Mouse (Mus musculus): ENCODE data around the gene Mnd1. TPM values are rescaled to one million over a fixed set of nuclear protein-coding genes. Genes with fewer than 3 reads are reported as not detected.

Gene Mnd1
- polyA plus RNA-seq, 1 experiment from 2014 or later, result 2.2 TPM

GRCm38 (mm10) chr3:84081208-84081722 is 74.3 kb downstream of the Mnd1 start:
- 93% methylated on average over 4 of the region's 4 CpGs for WGBS
- Histone ChIP-seq H3K9ac (no peak overlapping the region), H3K27ac (replicated peaks) (no peak overlapping the region), H3K4me1 (replicated peaks) (no peaks in the 10 kb centered on the region), H3K4me2 (no peak overlapping the region), H3K9me3 (peaks cover 9% of the 10 kb centered on the region), H3K36me3 (no peaks in the 10 kb centered on the region), H3K4me3 (no peak overlapping the region), H3K27me3 (no peaks in the 10 kb centered on the region)
- ATAC-seq (ENCODE audit: low read depth), result no peak

GRCm38 (mm10) chr3:84080074-84080473 is 75.5 kb downstream of the Mnd1 start:
- no peak for ATAC-seq (ENCODE audit: low read depth)
- Histone ChIP-seq H3K4me1 (replicated peaks) (no peaks in the 10 kb centered on the region), H3K36me3 (no peaks in the 10 kb centered on the region), H3K9ac (no peak overlapping the region), H3K27ac (replicated peaks) (no peak overlapping the region), H3K9me3 (peaks cover 9% of the 10 kb centered on the region), H3K4me3 (no peak overlapping the region), H3K27me3 (no peaks in the 10 kb centered on the region), H3K4me2 (no peak overlapping the region)
- WGBS, result 65% methylated on average over 7 of the region's 7 CpGs

- no peak overlapping the region for H3K4me3 ChIP-seq
- H3K4me2 ChIP-seq, result no peak overlapping the region
- H3K27ac ChIP-seq (replicated peaks), result no peak overlapping the region
- ATAC-seq (ENCODE audit: low read depth), result no peak
- no peak overlapping the region for H3K9ac ChIP-seq
- H3K36me3 ChIP-seq, result no peaks in the 10 kb centered on the region
- peaks cover 9% of the 10 kb centered on the region for H3K9me3 ChIP-seq
- H3K27me3 ChIP-seq, result no peaks in the 10 kb centered on the region
- WGBS, result 85% methylated on average over 4 of the region's 4 CpGs
- no peaks in the 10 kb centered on the region for H3K4me1 ChIP-seq (replicated peaks)
These were observed 78.1 kb downstream of the Mnd1 start for GRCm38 (mm10) chr3:84077505-84077904.

GRCm38 (mm10) chr3:84076543-84077332 is 78.8 kb downstream of the Mnd1 start:
- Histone ChIP-seq H3K4me3 (no peak overlapping the region), H3K9ac (no peak overlapping the region), H3K4me2 (no peak overlapping the region), H3K9me3 (peaks cover 4% of the 10 kb centered on the region; the same call in 1 of the 2 replicates), H3K27ac (replicated peaks) (no peak overlapping the region), H3K4me1 (replicated peaks) (no peaks in the 10 kb centered on the region), H3K36me3 (no peaks in the 10 kb centered on the region), H3K27me3 (no peaks in the 10 kb centered on the region)
- no peak for ATAC-seq (ENCODE audit: low read depth)
- 71% methylated on average over 13 of the region's 13 CpGs for WGBS

- H3K27me3 ChIP-seq, result no peaks in the 10 kb centered on the region
- no peaks in the 10 kb centered on the region for H3K36me3 ChIP-seq
- no peak overlapping the region for H3K4me2 ChIP-seq
- H3K9ac ChIP-seq, result no peak overlapping the region
- H3K9me3 ChIP-seq, result peaks cover 4% of the 10 kb centered on the region; the same call in 1 of the 2 replicates
- no peak overlapping the region for H3K4me3 ChIP-seq
- H3K27ac ChIP-seq (replicated peaks), result no peak overlapping the region
- WGBS, result 75% methylated on average over 4 of the region's 4 CpGs
- H3K4me1 ChIP-seq (replicated peaks), result no peaks in the 10 kb centered on the region
- no peak for ATAC-seq (ENCODE audit: low read depth)
These were observed 80.1 kb downstream of the Mnd1 start for GRCm38 (mm10) chr3:84075516-84075915.

GRCm38 (mm10) chr3:84074777-84075176 is 80.8 kb downstream of the Mnd1 start:
- Histone ChIP-seq H3K9ac (no peak overlapping the region), H3K36me3 (no peaks in the 10 kb centered on the region), H3K4me2 (no peak overlapping the region), H3K27me3 (no peaks in the 10 kb centered on the region), H3K4me3 (no peak overlapping the region), H3K4me1 (replicated peaks) (no peaks in the 10 kb centered on the region), H3K9me3 (peaks cover 4% of the 10 kb centered on the region; the same call in 1 of the 2 replicates), H3K27ac (replicated peaks) (no peak overlapping the region)
- 90% methylated on average over 2 of the region's 2 CpGs for WGBS
- no peak for ATAC-seq (ENCODE audit: low read depth)

- WGBS, result 29% methylated on average over 2 of the region's 2 CpGs
- Histone ChIP-seq H3K27ac (replicated peaks) (no peak overlapping the region), H3K9me3 (no peaks in the 10 kb centered on the region), H3K27me3 (no peaks in the 10 kb centered on the region), H3K4me3 (no peak overlapping the region), H3K9ac (no peak overlapping the region), H3K36me3 (no peaks in the 10 kb centered on the region), H3K4me2 (no peak overlapping the region), H3K4me1 (replicated peaks) (no peaks in the 10 kb centered on the region)
- no peak for ATAC-seq (ENCODE audit: low read depth)
These were observed 83.9 kb downstream of the Mnd1 start for GRCm38 (mm10) chr3:84071641-84072040.

- ATAC-seq (ENCODE audit: low read depth), result no peak
- Histone ChIP-seq H3K9me3 (no peaks in the 10 kb centered on the region), H3K27ac (replicated peaks) (no peak overlapping the region), H3K36me3 (no peaks in the 10 kb centered on the region), H3K27me3 (no peaks in the 10 kb centered on the region), H3K9ac (no peak overlapping the region), H3K4me1 (replicated peaks) (no peaks in the 10 kb centered on the region), H3K4me3 (no peak overlapping the region), H3K4me2 (no peak overlapping the region)
- WGBS, result 88% methylated on average over 8 of the region's 8 CpGs
These were observed 84.8 kb downstream of the Mnd1 start for GRCm38 (mm10) chr3:84070811-84071210.

- Histone ChIP-seq H3K4me2 (no peak overlapping the region), H3K4me1 (replicated peaks) (no peaks in the 10 kb centered on the region), H3K4me3 (no peak overlapping the region), H3K36me3 (no peaks in the 10 kb centered on the region), H3K9ac (no peak overlapping the region), H3K27ac (replicated peaks) (no peak overlapping the region), H3K27me3 (no peaks in the 10 kb centered on the region), H3K9me3 (no peaks in the 10 kb centered on the region)
- 85% methylated on average over 13 of the region's 13 CpGs for WGBS
- ATAC-seq (ENCODE audit: low read depth), result no peak
These were observed 86.5 kb downstream of the Mnd1 start for GRCm38 (mm10) chr3:84068831-84069709.

GRCm38 (mm10) chr3:84065825-84066224 is 89.8 kb downstream of the Mnd1 start:
- Histone ChIP-seq H3K4me1 (replicated peaks) (0 out of 2 replicates have a peak, but pooled peaks cover 4% of the 10 kb centered on the region), H3K27ac (replicated peaks) (no peak overlapping the region), H3K27me3 (no peaks in the 10 kb centered on the region), H3K4me3 (no peak overlapping the region), H3K9ac (no peak overlapping the region), H3K4me2 (no peak overlapping the region), H3K9me3 (no peaks in the 10 kb centered on the region), H3K36me3 (no peaks in the 10 kb centered on the region)
- WGBS, result 82% methylated on average over 4 of the region's 4 CpGs
- ATAC-seq (ENCODE audit: low read depth), result no peak

- H3K9ac ChIP-seq, result no peak overlapping the region
- 76% methylated on average over 2 of the region's 2 CpGs for WGBS
- H3K4me1 ChIP-seq (replicated peaks), result peaks cover 9% of the 10 kb centered on the region; the same call in 1 of the 2 replicates
- H3K27me3 ChIP-seq, result no peaks in the 10 kb centered on the region
- no peak for ATAC-seq (ENCODE audit: low read depth)
- H3K4me3 ChIP-seq, result no peak overlapping the region
- no peak overlapping the region for H3K27ac ChIP-seq (replicated peaks)
- no peak overlapping the region for H3K4me2 ChIP-seq
- no peaks in the 10 kb centered on the region for H3K36me3 ChIP-seq
- no peaks in the 10 kb centered on the region for H3K9me3 ChIP-seq
These were observed 92.1 kb downstream of the Mnd1 start for GRCm38 (mm10) chr3:84063369-84063914.

All from neural tube, embryonic 13.5 days (tissue).